Mouse (Mus musculus): ENCODE data around the gene Btrc. TPM values are rescaled to one million over a fixed set of nuclear protein-coding genes. Genes with fewer than 3 reads are reported as not detected.

Gene Btrc
- polyA plus RNA-seq, 1 experiment from 2014 or later = 15.0 TPM

GRCm38 (mm10) chr19:45454391-45454790 lies 90.9 kb downstream of the Btrc start:
- no peak overlapping the region for H3K4me2 ChIP-seq (replicated peaks; ENCODE audit: low read depth)
- no peak for ATAC-seq (ENCODE audit: low FRiP score, low TSS enrichment)
- no peak for DNase-seq (ENCODE audit: low spot score)
- TF ChIP-seq CTCF (IDR thresholded peaks at IDR 0.05; ENCODE audit: low read depth) = no peak
- TF ChIP-seq EP300 (optimal IDR thresholded peaks at IDR 0.05) = no peak
- no peaks in the 10 kb centered on the region for H3K9me3 ChIP-seq (ENCODE audit: control insufficient read depth, low read length)
- H3K4me3 ChIP-seq (ENCODE audit: low read depth, low read length) = no peak overlapping the region
- H3K9ac ChIP-seq (ENCODE audit: low read length) = no peak overlapping the region
- no peaks in the 10 kb centered on the region for H3K4me1 ChIP-seq (replicated peaks; ENCODE audit: control insufficient read depth, insufficient read depth)
- WGBS = 94% methylated on average over 3 of the region's 3 CpGs
- H3K36me3 ChIP-seq (ENCODE audit: control insufficient read depth, insufficient read depth, low read length) = no peaks in the 10 kb centered on the region
- no peak overlapping the region for H3K27ac ChIP-seq (replicated peaks)
- H3K27me3 ChIP-seq (ENCODE audit: control insufficient read depth, insufficient read depth, low read length) = no peaks in the 10 kb centered on the region

- H3K27ac ChIP-seq (replicated peaks) = no peak overlapping the region
- ATAC-seq (ENCODE audit: low FRiP score, low TSS enrichment) (no peak), DNase-seq (ENCODE audit: low spot score) (no peak)
- H3K4me1 ChIP-seq (replicated peaks; ENCODE audit: control insufficient read depth, insufficient read depth) = no peaks in the 10 kb centered on the region
- WGBS = 87% methylated on average over 7 of the region's 7 CpGs
- no peak overlapping the region for H3K9ac ChIP-seq (ENCODE audit: low read length)
- no peak for TF ChIP-seq EP300 (optimal IDR thresholded peaks at IDR 0.05)
- TF ChIP-seq CTCF (IDR thresholded peaks at IDR 0.05; ENCODE audit: low read depth) = no peak
- H3K36me3 ChIP-seq (ENCODE audit: control insufficient read depth, insufficient read depth, low read length) = no peaks in the 10 kb centered on the region
- no peak overlapping the region for H3K4me3 ChIP-seq (ENCODE audit: low read depth, low read length)
- H3K27me3 ChIP-seq (ENCODE audit: control insufficient read depth, insufficient read depth, low read length) = no peaks in the 10 kb centered on the region
- no peak overlapping the region for H3K4me2 ChIP-seq (replicated peaks; ENCODE audit: low read depth)
- H3K9me3 ChIP-seq (ENCODE audit: control insufficient read depth, low read length) = no peaks in the 10 kb centered on the region
Measured at GRCm38 (mm10) chr19:45456896-45457295, 93.4 kb downstream of the Btrc start.

- 58% methylated on average over 7 of the region's 7 CpGs for WGBS
- Histone ChIP-seq H3K4me2 (replicated peaks; ENCODE audit: low read depth) (no peak overlapping the region), H3K4me3 (ENCODE audit: low read depth, low read length) (no peak overlapping the region), H3K9ac (ENCODE audit: low read length) (no peak overlapping the region), H3K27ac (replicated peaks) (no peak overlapping the region), H3K9me3 (ENCODE audit: control insufficient read depth, low read length) (no peaks in the 10 kb centered on the region), H3K27me3 (ENCODE audit: control insufficient read depth, insufficient read depth, low read length) (no peaks in the 10 kb centered on the region), H3K36me3 (ENCODE audit: control insufficient read depth, insufficient read depth, low read length) (no peaks in the 10 kb centered on the region), H3K4me1 (replicated peaks; ENCODE audit: control insufficient read depth, insufficient read depth) (no peaks in the 10 kb centered on the region)
- no peak for ATAC-seq (ENCODE audit: low FRiP score, low TSS enrichment)
- TF ChIP-seq CTCF (IDR thresholded peaks at IDR 0.05; ENCODE audit: low read depth) (no peak), EP300 (optimal IDR thresholded peaks at IDR 0.05) (no peak)
- no peak for DNase-seq (ENCODE audit: low spot score)
Measured at GRCm38 (mm10) chr19:45458702-45459101, 95.2 kb downstream of the Btrc start.

DNA sequence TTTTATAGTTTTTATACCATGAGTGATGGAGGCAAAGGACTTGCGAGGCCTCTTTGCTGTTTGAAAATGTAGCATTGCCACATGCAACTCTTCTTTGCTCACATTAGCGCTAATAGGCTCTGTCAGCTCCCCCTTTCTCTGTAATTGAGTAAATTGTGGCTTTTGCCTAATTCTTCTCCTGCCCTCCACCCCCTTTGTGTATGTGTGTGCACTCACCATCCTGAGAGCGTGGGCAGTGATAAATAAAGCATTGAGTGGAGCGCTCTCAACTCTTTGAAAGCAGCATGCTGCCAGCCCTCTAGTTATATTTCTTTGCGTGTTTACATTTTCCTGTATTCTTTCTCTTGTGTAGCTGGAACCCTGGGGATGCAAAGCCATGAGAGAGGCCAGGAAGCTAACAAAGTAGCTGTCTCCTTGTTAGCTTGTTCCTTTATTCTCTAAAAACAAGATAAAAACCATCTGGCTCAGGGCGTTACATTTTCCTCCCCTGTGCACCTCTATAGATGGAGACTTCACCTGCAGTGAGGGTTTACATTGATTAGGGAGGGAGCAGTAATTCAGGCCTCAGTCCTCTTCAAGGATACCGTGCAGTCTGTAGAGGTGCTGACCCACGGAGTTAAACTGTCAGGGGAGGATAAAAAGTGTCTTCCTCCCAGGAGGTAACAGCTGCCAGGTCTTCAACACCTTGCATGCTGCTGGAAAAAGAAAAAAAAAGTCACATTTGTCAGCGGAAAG lies 96.6 kb downstream of the Btrc start:
- no peak overlapping the region for H3K4me2 ChIP-seq (replicated peaks; ENCODE audit: low read depth)
- H3K27ac ChIP-seq (replicated peaks) = no peak overlapping the region
- H3K4me3 ChIP-seq (ENCODE audit: low read depth, low read length) = no peak overlapping the region
- no peak overlapping the region for H3K9ac ChIP-seq (ENCODE audit: low read length)
- no peaks in the 10 kb centered on the region for H3K36me3 ChIP-seq (ENCODE audit: control insufficient read depth, insufficient read depth, low read length)
- H3K27me3 ChIP-seq (ENCODE audit: control insufficient read depth, insufficient read depth, low read length) = no peaks in the 10 kb centered on the region
- H3K9me3 ChIP-seq (ENCODE audit: control insufficient read depth, low read length) = no peaks in the 10 kb centered on the region
- TF ChIP-seq EP300 (optimal IDR thresholded peaks at IDR 0.05) (no peak), CTCF (IDR thresholded peaks at IDR 0.05; ENCODE audit: low read depth) (no peak)
- ATAC-seq (ENCODE audit: low FRiP score, low TSS enrichment) (no peak), DNase-seq (ENCODE audit: low spot score) (no peak)
- H3K4me1 ChIP-seq (replicated peaks; ENCODE audit: control insufficient read depth, insufficient read depth) = no peaks in the 10 kb centered on the region
- WGBS = 59% methylated on average over 9 of the region's 9 CpGs

DNA sequence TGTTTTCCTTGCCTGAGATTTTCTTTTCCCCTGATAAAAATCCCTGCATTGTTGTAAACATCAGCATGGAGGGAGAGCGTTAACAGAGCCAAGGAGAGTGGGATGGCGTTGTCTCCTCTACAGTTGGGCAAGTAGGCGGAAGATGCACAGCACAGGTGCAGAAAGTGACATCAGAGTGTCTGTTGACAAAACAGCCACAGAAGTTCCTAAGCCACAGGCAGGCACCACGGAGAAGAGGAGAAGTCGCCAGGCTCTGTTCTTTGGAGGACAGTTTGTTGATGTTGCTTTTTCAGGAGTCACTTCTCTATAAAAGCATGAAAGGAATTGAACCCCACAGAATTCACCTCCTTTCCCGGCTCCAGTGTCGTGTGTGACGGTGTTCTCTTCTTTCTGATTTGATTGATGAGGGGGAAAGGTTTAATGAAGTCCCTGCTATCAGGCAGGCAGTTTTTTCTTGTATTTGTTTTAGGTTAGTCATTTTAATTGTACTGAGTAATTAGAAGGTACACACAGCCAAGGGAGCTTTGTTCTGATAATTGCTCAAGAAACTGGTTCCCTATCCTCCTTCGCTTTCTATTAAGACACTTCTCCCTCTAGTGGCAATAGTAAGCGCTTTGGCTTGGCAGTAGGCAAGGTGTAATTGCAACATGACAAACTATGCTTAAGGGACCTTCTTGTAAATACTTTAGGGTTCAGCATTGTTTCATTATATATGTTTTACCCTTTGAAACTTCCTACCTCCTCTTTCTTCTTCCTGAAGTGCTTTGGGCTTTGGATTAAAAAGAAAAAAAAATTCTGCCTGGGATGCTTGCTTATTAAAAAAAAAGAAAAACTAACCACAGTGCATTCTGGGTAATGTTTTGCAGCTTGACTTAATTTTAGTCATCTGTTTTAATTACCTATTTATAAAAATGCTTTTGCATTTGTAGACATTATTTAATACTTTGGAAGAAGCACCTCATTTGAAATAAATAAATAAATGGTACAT lies 97.5 kb downstream of the Btrc start:
- ATAC-seq (ENCODE audit: low FRiP score, low TSS enrichment) (no peak), DNase-seq (ENCODE audit: low spot score) (no peak)
- H3K27me3 ChIP-seq (ENCODE audit: control insufficient read depth, insufficient read depth, low read length) = no peaks in the 10 kb centered on the region
- no peak overlapping the region for H3K27ac ChIP-seq (replicated peaks)
- no peak overlapping the region for H3K4me3 ChIP-seq (ENCODE audit: low read depth, low read length)
- no peak overlapping the region for H3K9ac ChIP-seq (ENCODE audit: low read length)
- H3K4me1 ChIP-seq (replicated peaks; ENCODE audit: control insufficient read depth, insufficient read depth) = no peaks in the 10 kb centered on the region
- 67% methylated on average over 10 of the region's 10 CpGs for whole genome bisulfite sequencing
- H3K4me2 ChIP-seq (replicated peaks; ENCODE audit: low read depth) = no peak overlapping the region
- no peaks in the 10 kb centered on the region for H3K36me3 ChIP-seq (ENCODE audit: control insufficient read depth, insufficient read depth, low read length)
- TF ChIP-seq EP300 (optimal IDR thresholded peaks at IDR 0.05) (no peak), CTCF (IDR thresholded peaks at IDR 0.05; ENCODE audit: low read depth) (peak; percentile 77)
- no peaks in the 10 kb centered on the region for H3K9me3 ChIP-seq (ENCODE audit: control insufficient read depth, low read length)
